Mouse (Mus musculus) kidney, adult 2 months (tissue): Measurements from ENCODE around the gene 1700057G04Rik. TPM values are rescaled to one million over a fixed set of nuclear protein-coding genes. Genes with fewer than 3 reads are reported as not detected.
"Not testable (repeated sequence)": the region's sequence is repeated elsewhere in the genome, so short reads cannot be mapped to it uniquely, and the experiment has no call there.

Experiments
- DNase-seq: peaks from one replicate; pipeline ENCODE4 v3.0.0; 2021
- H3K27ac ChIP-seq: fragments of 200-500 bp; 2 replicates; pipeline ENCODE4 v1.5.1; 2012; ENCODE audit warnings: low read depth, low read length, control low read depth, inconsistent platforms; ENCODE audit not compliant: insufficient read depth
- H3K27me3 ChIP-seq: fragments of 200-500 bp; replicated peaks from 2 replicates; pipeline ENCODE4 v1.6.1; 2012; ENCODE audit warnings: mild to moderate bottlenecking, moderate library complexity, low read length, inconsistent platforms; ENCODE audit not compliant: control insufficient read depth, insufficient read depth
- H3K36me3 ChIP-seq: fragments of 200-500 bp; 2 replicates; pipeline ENCODE4 v1.6.1; 2012; ENCODE audit warnings: mild to moderate bottlenecking, moderate library complexity, low read length, inconsistent platforms; ENCODE audit not compliant: control insufficient read depth, insufficient read depth
- H3K4me1 ChIP-seq: fragments of 200-500 bp; 2 replicates; pipeline ENCODE4 v1.6.1; 2011; ENCODE audit warnings: low read length; ENCODE audit not compliant: control insufficient read depth, insufficient read depth
- H3K4me3 ChIP-seq: fragments of 200-500 bp; 2 replicates; pipeline ENCODE4 v1.5.1; 2011; ENCODE audit warnings: mild to moderate bottlenecking, low read depth, low read length, control low read depth; ENCODE audit not compliant: insufficient read depth
- CTCF ChIP-seq: fragments of 200-500 bp; conservative IDR thresholded peaks from 2 replicates; pipeline ENCODE4 v1.5.1; 2011; ENCODE audit warnings: low read depth, mild to moderate bottlenecking, control low read depth, low read length, moderate library complexity, mixed read lengths; ENCODE audit not compliant: insufficient read depth, insufficient read length
- POLR2A ChIP-seq: fragments of 200-500 bp; IDR thresholded peaks from one replicate; pipeline ENCODE4 v1.6.1; 2011; ENCODE audit warnings: low read depth, low read length, control low read depth
- WGBS: fragments of 180-500 bp; shearing (Covaris S2); methylation state at CpG from one replicate; pipeline ENCODE4 v1.1.7; 2018; 5-methylcytosine and 5-hydroxymethylcytosine counted together
- polyA plus RNA-seq: library from polyadenylated mRNA; depleted of rRNA; stranded (reverse); fragments of >200 nt; gene quantifications from 2 replicates; pipeline ENCODE4 v1.2.3, GENCODE M21; 2012

The 1700057G04Rik gene
- polyA plus RNA-seq, 1 experiment = not detected

- H3K36me3 ChIP-seq = peaks cover 8% of the 10 kb centered on the region
- DNase-seq = no peak
- H3K4me1 ChIP-seq = peaks cover 6% of the 10 kb centered on the region; the same call in 1 of the 2 replicates
- no peak overlapping the region for H3K4me3 ChIP-seq
- no peak overlapping the region for H3K27ac ChIP-seq
- TF ChIP-seq POLR2A (no peak), CTCF (no peak)
- H3K27me3 ChIP-seq = no peaks in the 10 kb centered on the region
- WGBS = 51% methylated on average over 8 of the region's 8 CpGs
Measured at GRCm38 (mm10) chr9:92305075-92305474, 4.1 kb upstream of the 1700057G04Rik start.

GRCm38 (mm10) chr9:92305620-92306220 is 3.5 kb upstream of the 1700057G04Rik start:
- Histone ChIP-seq H3K36me3 (peaks cover 5% of the 10 kb centered on the region), H3K27me3 (no peaks in the 10 kb centered on the region), H3K27ac (no peak overlapping the region), H3K4me1 (peaks cover 4% of the 10 kb centered on the region; the same call in 1 of the 2 replicates), H3K4me3 (no peak overlapping the region)
- TF ChIP-seq POLR2A (no peak), CTCF (no peak)
- no peak for DNase-seq
- 83% methylated on average over 8 of the region's 8 CpGs for WGBS

DNA sequence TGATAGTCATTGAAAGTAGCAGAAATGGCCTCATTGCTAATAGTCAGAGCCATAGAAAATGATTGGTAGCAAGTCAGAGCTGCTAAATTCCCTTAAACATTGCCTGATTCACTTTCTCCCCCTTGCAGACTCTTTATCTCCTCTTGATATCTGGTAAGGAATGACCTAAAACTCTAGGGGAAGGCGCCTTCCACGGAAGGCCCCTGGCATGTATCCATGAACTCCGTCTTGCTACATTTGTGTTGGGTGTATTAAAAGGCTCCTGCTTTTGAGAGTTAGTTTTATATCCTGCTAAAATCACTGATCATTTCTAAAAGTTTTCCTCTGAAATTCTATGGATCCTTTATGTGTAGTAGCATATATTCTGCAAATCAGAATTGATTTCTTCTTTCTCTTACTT is 7.6 kb downstream of the 1700057G04Rik start:
- no peaks in the 10 kb centered on the region for H3K36me3 ChIP-seq
- no peaks in the 10 kb centered on the region for H3K4me1 ChIP-seq
- H3K27ac ChIP-seq = no peak overlapping the region
- DNase-seq = peak; percentile 57
- no peaks in the 10 kb centered on the region for H3K27me3 ChIP-seq
- H3K4me3 ChIP-seq = no peak overlapping the region
- TF ChIP-seq POLR2A = no peak
- no peak for TF ChIP-seq CTCF
- 39% methylated on average over 3 of the region's 3 CpGs for WGBS

GRCm38 (mm10) chr9:92325936-92326335 is 16.8 kb downstream of the 1700057G04Rik start:
- not testable (repeated sequence) for H3K4me1 ChIP-seq, DNase-seq, H3K4me3 ChIP-seq, H3K36me3 ChIP-seq, H3K27me3 ChIP-seq, H3K27ac ChIP-seq
- 93% methylated on average over 9 of the region's 9 CpGs for WGBS

DNA sequence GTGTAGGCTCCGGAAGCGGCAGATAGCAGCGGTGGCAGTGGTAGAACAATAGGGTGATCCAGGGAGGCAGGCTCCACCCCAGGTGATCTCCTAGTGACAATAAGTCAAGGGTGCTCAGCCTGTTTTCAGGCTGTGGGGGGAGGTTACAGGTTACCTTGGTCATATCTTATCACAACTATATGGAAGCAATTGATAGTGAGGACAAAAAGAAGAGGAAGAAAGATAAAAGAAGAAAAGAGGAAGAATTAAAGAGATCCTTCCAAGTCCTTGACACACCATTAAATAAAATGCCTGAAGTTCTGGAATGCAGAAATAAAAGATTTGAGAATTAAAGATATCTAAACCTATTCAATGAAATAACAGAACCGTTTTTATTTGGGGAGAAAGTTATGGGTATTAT is 17.6 kb downstream of the 1700057G04Rik start:
- no peak for TF ChIP-seq POLR2A
- TF ChIP-seq CTCF = no peak
- 90% methylated on average over 4 of the region's 4 CpGs for WGBS
- Histone ChIP-seq H3K27ac (no peak overlapping the region), H3K4me1 (no peaks in the 10 kb centered on the region), H3K27me3 (no peaks in the 10 kb centered on the region), H3K36me3 (no peaks in the 10 kb centered on the region), H3K4me3 (no peak overlapping the region)
- no peak for DNase-seq

- H3K36me3 ChIP-seq = no peaks in the 10 kb centered on the region
- DNase-seq = no peak
- H3K27me3 ChIP-seq = no peaks in the 10 kb centered on the region
- no peaks in the 10 kb centered on the region; the same call in 1 of the 2 replicates for H3K4me1 ChIP-seq
- TF ChIP-seq POLR2A (no peak), CTCF (no peak)
- 93% methylated on average over 4 of the region's 4 CpGs for WGBS
- H3K4me3 ChIP-seq = no peak overlapping the region
- H3K27ac ChIP-seq = no peak overlapping the region
Measured at GRCm38 (mm10) chr9:92331383-92331782, 22.2 kb downstream of the 1700057G04Rik start.

DNA sequence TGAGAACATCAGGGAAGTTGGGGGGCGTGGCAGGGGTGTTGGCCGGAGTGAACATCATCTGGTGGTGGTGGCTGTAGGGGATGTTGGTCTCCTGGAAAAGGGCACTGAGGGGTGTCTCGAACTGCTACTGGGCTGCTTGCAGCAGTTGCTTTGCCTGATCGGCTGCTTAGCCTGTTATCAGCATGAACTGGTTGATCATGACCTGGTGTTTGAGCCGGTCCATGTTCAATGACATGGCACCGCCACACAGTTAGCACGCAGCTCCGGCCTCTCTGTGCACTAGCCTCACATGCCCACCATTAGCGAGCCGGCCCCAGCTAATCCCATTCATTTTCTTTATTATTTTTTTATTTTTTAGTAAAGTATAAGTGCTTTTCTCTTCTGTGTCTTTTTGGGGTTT is 25.7 kb downstream of the 1700057G04Rik start:
- Histone ChIP-seq H3K27me3 (no peaks in the 10 kb centered on the region), H3K4me1 (no peaks in the 10 kb centered on the region; the same call in 1 of the 2 replicates), H3K36me3 (no peaks in the 10 kb centered on the region), H3K4me3 (no peak overlapping the region), H3K27ac (no peak overlapping the region)
- WGBS = 97% methylated on average over 10 of the region's 10 CpGs
- DNase-seq = no peak
- no peak for TF ChIP-seq POLR2A
- TF ChIP-seq CTCF = no peak
